Mouse (Mus musculus) layer of hippocampus, postnatal 25 days (tissue): ENCODE measurements at regions not wholly inside any gene's neighbourhood (a gene's known extent, or its start where the extent isn't known, plus 50 kb on each side); places are given as distances from the start of the nearest gene placed in this dataset.
"Not testable (repeated sequence)": the region's sequence is repeated elsewhere in the genome, so short reads cannot be mapped to it uniquely, and the experiment has no call there.

Source experiments
- DNase-seq, 2 experiments: peaks; one replicate each; pipeline ENCODE4 v3.0.0; 2022; ENCODE audit warnings: mixed read lengths in 2 of 2, low spot score in 1 of 2; ENCODE audit errors: extremely low spot score in 1 of 2

- DNase-seq, result no peak
Observed at GRCm38 (mm10) chr10:96238850-96239249, 102.4 kb downstream of the Gm5426 start.

DNA sequence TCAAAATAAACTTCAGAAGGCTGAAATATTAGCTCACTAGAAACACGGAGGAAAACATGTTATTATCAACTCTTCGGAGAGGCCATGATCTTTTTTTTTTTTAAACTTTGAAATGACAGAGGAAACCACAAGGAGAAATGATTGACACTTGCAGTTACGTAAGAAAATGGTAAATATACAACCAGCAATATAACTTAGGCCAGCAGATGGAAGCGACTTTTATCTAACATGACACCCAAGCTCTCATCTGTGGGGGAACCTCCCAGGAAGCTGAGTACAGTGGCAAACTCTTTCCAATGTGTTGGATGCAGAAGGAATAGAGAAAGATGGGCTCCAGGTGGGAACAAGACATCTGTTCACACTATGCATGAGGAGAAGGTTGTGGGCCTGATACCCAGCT, 104.2 kb downstream of the Gm5426 start:
- DNase-seq, result no peak

DNA sequence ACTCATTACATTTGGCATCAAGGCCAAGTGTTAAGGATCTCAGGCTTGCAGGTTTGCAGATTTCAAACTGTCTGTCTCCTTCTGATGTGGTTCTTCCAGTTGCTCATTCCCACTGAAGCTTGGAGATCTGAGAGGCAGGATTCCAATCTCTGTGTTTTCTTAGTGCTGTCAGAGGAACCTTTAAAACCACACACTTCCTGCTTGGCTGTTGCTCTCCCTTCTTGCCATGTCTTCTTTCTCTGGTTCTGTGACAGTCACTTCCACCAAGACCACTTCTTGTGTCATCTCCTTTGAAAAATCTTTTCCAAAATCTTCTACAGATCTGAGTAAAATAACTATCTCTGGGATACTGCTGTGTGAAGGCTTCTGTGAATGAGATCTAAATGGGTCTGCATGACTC, 117.3 kb downstream of the Gm5426 start:
- DNase-seq, result no peak

GRCm38 (mm10) chr10:96254250-96254862, 118.0 kb downstream of the Gm5426 start:
- DNase-seq, result no peak

- DNase-seq, result no peak
Observed at GRCm38 (mm10) chr10:96257935-96258334, 121.5 kb downstream of the Gm5426 start.

DNA sequence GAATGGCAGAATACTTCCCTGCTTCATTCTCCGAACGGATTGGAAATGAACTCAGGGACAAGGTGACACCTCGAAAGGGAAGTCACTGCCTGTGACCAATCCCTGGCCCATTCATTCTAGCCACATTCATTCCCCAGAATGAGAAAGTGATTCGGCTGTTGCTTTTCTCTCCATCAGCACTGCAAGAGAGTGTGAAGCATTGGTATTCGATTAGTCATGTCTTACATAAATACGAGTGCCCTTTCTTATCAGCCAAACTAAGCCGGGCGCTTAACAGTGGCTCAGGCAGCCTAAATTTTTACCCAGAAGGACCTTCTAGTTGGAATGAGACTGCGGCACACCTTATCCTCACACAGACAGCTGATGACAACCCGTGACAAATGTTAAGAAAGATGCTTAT, 122.8 kb downstream of the Gm5426 start:
- no peak for DNase-seq

DNA sequence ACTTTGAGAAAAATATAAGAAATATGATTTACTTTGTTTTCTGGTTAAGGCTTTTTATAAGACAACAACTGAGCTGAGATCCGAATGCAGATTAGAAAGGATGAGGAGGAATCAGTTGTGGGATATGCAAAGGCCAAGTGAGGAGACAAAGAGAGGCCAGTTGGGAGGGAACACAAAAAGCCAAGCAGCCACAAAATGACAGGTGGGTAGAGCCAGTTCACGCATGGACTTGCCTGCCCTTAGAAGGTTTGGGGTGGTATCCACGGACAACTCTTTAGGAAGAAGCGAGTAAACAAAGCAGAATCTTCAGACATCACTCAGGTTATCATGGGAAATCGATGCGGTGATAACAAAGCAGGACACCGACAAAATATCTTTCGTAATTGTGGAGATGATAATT, 123.2 kb downstream of the Gm5426 start:
- DNase-seq, result no peak

- DNase-seq, result no peak
Observed at GRCm38 (mm10) chr10:96263544-96263943, 127.1 kb downstream of the Gm5426 start.

- DNase-seq, result no peak
Observed at GRCm38 (mm10) chr10:96264433-96264832, 128.0 kb downstream of the Gm5426 start.

DNA sequence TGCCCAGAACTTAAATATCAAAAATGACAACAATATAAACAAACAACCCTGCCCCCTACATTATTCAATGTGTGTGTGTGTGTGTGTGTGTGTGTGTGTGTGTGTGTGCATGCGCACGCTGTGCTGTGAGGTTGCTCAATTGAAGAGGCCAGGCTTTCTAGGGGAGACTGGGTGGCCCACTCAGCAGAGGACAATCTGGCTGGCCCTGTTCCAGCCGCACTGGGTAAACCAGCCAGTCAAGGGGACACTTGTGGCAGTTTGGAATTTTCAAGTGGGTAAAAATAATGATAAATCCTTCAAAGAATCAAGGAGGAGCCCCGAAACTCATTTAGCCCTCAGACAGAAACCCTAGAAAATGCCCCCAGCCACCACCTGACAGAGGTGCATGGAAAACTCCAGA, 128.5 kb downstream of the Gm5426 start:
- no peak for DNase-seq

- no peak for DNase-seq
Observed at GRCm38 (mm10) chr10:96266100-96266735, 129.8 kb downstream of the Gm5426 start.

- no peak for DNase-seq
Observed at GRCm38 (mm10) chr10:96267603-96268002, 131.2 kb downstream of the Gm5426 start.

DNA sequence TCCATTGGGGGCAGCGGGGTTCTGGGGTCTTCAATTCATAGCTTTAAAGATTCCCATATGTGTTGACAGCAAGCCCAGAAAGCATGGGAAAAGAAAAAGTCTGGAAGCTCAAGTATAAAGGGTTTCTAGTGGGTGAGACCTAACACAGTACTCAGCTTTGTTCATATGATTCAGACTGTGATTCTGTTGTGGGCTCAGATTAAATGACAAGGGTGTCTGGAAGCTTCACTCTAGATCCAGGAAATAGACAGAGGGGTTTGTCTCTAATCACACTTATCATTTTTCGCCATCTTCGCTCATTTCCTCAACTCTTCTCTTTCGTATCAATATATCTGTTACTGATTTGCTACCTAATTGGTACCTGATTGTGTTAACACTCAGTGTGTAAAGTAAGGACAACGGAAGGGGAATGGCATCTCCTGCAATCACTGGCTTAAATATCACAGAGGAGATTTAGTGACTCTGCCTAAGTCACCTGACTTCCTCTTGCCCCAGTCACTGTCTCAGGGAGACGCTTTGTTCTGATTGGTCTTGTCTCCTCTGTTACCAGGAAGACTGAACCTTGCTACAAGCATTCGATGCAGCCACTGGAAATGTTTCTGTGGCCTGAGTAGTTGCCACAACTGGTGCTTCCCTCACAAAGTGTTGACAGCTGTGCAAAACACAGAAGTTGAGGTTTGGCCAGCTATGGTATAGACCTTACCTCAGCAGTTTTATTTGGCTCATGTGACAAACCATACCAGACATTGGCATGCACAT, 137.4 kb downstream of the Gm5426 start:
- DNase-seq, result no peak

GRCm38 (mm10) chr10:96280149-96280548, 143.7 kb downstream of the Gm5426 start:
- DNase-seq, result no peak

- no peak for DNase-seq
Observed at GRCm38 (mm10) chr10:96285407-96286093, 149.1 kb downstream of the Gm5426 start.

- no peak for DNase-seq
Observed at GRCm38 (mm10) chr10:96286094-96286485, 149.7 kb downstream of the Gm5426 start.

DNA sequence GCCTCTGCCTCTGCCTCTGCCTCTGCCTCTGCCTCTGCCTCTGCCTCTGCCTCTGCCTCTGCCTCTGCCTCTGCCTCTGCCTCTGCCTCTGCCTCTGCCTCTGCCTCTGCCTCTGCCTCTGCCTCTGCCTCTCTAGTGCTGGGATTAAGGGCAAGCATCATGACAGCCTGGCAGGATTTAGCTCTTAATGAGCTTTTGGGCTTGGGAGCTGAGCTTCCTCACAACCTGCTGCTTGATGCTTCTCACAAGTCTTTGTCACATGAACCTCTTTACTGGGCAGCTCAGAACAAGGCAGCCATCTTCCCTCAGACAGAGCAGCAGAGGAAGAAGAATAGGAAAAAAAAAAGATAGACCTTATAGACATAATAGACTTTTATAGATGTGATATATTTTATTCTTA, 152.6 kb downstream of the Gm5426 start:
- not testable (repeated sequence) for DNase-seq

GRCm38 (mm10) chr10:96293622-96294021, 157.2 kb downstream of the Gm5426 start:
- DNase-seq, result peak in 1 of 2 experiments; percentile 16

- no peak for DNase-seq
Observed at GRCm38 (mm10) chr10:96294666-96295065, 158.3 kb downstream of the Gm5426 start.

GRCm38 (mm10) chr10:96297658-96298057, 161.3 kb downstream of the Gm5426 start:
- DNase-seq, result no peak

DNA sequence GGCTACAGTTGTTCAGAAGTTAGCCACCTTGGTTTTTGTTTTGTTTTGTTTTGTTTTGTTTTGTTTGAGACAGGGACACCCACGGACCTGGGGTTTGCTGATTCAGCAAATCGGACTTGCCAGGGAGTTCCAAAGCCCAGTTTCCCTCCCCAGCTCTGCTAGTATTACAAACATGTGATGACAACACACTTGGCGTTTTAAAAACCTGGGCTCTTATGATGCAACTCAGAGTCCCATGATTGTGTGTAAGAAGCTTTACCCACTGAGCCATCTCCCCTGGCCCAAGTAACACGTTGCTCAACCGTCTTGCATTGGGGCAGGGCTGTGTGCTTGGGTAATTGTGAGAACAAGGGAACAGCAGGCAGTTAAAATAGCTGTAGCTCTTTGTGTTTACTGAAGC, 162.2 kb downstream of the Gm5426 start:
- no peak for DNase-seq
